In genomic region chr11:3127303-3127795, GRCm38 (mm10) we compare ENCODE assay signal across 8 mouse cellular contexts.
DNase-seq lines count a peak whose midpoint lies in the region; ATAC-seq lines count a peak whose summit lies in the region.
"Not testable (repeated sequence)": the region's sequence is repeated elsewhere in the genome, so short reads cannot be mapped to it uniquely, and the experiment has no call there.

No protein-coding gene starts in this region.

- WGBS in heart, embryonic 13.5 days: 73% methylated on average over 6 of the region's 7 CpGs
- WGBS in kidney, embryonic 15.5 days: 93% methylated on average over 5 of the region's 7 CpGs
- WGBS in liver, embryonic 15.5 days (ENCODE audit: insufficient replicate concordance): 76% methylated on average over 5 of the region's 7 CpGs
- 72% methylated on average over 5 of the region's 7 CpGs for WGBS in stomach, embryonic 16.5 days

- peak; percentile 33 for DNase-seq in 3T3-L1 (ENCODE audit: low read depth, low spot score)
- DNase-seq in adrenal gland, postnatal 36 days: peak; percentile 19 to 43

- not testable (repeated sequence) for H3K27me3 ChIP-seq in heart, embryonic 13.5 days (replicated peaks); kidney, embryonic 15.5 days; liver, embryonic 15.5 days; stomach, embryonic 16.5 days (ENCODE audit: control insufficient read depth, insufficient read depth, low read length)

- ATAC-seq in erythroblast, adult 5-6 weeks (replicated peaks; ENCODE audit: low FRiP score, poor library complexity, severe bottlenecking): peak; percentile 5
- ATAC-seq in heart, embryonic 13.5 days (ENCODE audit: extremely low read depth, insufficient number of reproducible peaks, low FRiP score, low TSS enrichment): peak; percentile 28
- ATAC-seq in kidney, embryonic 15.5 days (replicated peaks; ENCODE audit: low FRiP score): peak; percentile 31
- peak; percentile 9 for ATAC-seq in liver, embryonic 15.5 days (ENCODE audit: insufficient read depth)
- ATAC-seq in monocyte, adult 5-6 weeks (replicated peaks; ENCODE audit: insufficient number of reproducible peaks, low FRiP score, low TSS enrichment, poor library complexity, severe bottlenecking): peak; percentile 14
- peak; percentile 73 for ATAC-seq in stomach, embryonic 16.5 days (ENCODE audit: insufficient read depth, low FRiP score)

- H3K4me1 ChIP-seq in heart, embryonic 13.5 days; kidney, embryonic 15.5 days; liver, embryonic 15.5 days (replicated peaks); stomach, embryonic 16.5 days (ENCODE audit: control insufficient read depth, insufficient read depth, low read length): not testable (repeated sequence)

- not testable (repeated sequence) for H3K9ac ChIP-seq in heart, embryonic 13.5 days; kidney, embryonic 15.5 days; liver, embryonic 15.5 days; stomach, embryonic 16.5 days (ENCODE audit: low read length)

- H3K4me3 ChIP-seq in heart, embryonic 13.5 days; kidney, embryonic 15.5 days (replicated peaks); liver, embryonic 15.5 days (replicated peaks); stomach, embryonic 16.5 days (replicated peaks; ENCODE audit: low read length): not testable (repeated sequence)

- H3K9me3 ChIP-seq in heart, embryonic 13.5 days: peaks cover 20% of the 10 kb centered on the region
- H3K9me3 ChIP-seq in kidney, embryonic 15.5 days (replicated peaks): peaks cover 19% of the 10 kb centered on the region
- H3K9me3 ChIP-seq in liver, embryonic 15.5 days (replicated peaks): peaks cover 14% of the 10 kb centered on the region; the same call in 1 of the 2 replicates
- not testable (repeated sequence) for H3K9me3 ChIP-seq in stomach, embryonic 16.5 days (replicated peaks; ENCODE audit: control insufficient read depth, low read length)

- H3K27ac ChIP-seq in heart, embryonic 13.5 days (replicated peaks); kidney, embryonic 15.5 days; liver, embryonic 15.5 days (replicated peaks); stomach, embryonic 16.5 days (ENCODE audit: low read length): not testable (repeated sequence)

- peaks cover 10% of the 10 kb centered on the region for H3K36me3 ChIP-seq in heart, embryonic 13.5 days
- H3K36me3 ChIP-seq in kidney, embryonic 15.5 days; liver, embryonic 15.5 days (replicated peaks); stomach, embryonic 16.5 days (ENCODE audit: control insufficient read depth, insufficient read depth, low read length): not testable (repeated sequence)

- not testable (repeated sequence) for H3K4me2 ChIP-seq in heart, embryonic 13.5 days; kidney, embryonic 15.5 days; liver, embryonic 15.5 days; stomach, embryonic 16.5 days (ENCODE audit: low read depth, low read length)

Comparison
In these comparisons a context has a peak if more than half of its experiments do, and no peak if none do; other contexts are left out.
1. ATAC-seq: peak in every context shown above with its lines; median percentile 73 in stomach, embryonic 16.5 days; 31 in kidney, embryonic 15.5 days; 28 in heart, embryonic 13.5 days; 14 in monocyte, adult 5-6 weeks; 9 in liver, embryonic 15.5 days; 5 in erythroblast, adult 5-6 weeks.